Mouse (Mus musculus) left cerebral cortex, adult 2 months (tissue): ENCODE data around the gene Olfr320. TPM values are rescaled to one million over a fixed set of nuclear protein-coding genes. Genes with fewer than 3 reads are reported as not detected.
"Not testable (repeated sequence)": the region's sequence is repeated elsewhere in the genome, so short reads cannot be mapped to it uniquely, and the experiment has no call there.

Experiments used
- DNase-seq, 2 experiments: peaks; one replicate each; pipeline ENCODE4 v3.0.0; 2021 to 2022; ENCODE audit warnings: low spot score in 2 of 2, mixed read lengths in 1 of 2; ENCODE audit errors: extremely low spot score in 1 of 2
- H3K27ac ChIP-seq: fragments of 200-600 bp; 2 replicates; pipeline ENCODE4 v1.8.1; 2022
- H3K4me3 ChIP-seq: fragments of 200-600 bp; 2 replicates; pipeline ENCODE4 v1.8.1; 2022
- CTCF ChIP-seq: fragments of 200-600 bp; IDR thresholded peaks from 2 replicates; pipeline ENCODE4 v1.8.1; 2022; ENCODE audit warnings: antibody characterized with exemption, mild to moderate bottlenecking, moderate library complexity
- intact Hi-C: fragments of 180-260 bp; cut with DNase I; formaldehyde crosslinking; loops from one replicate; pipeline ENCODE4 v1.15.1; 2025
- total RNA-seq, 2 experiments: library from RNA; stranded (reverse); gene quantifications; 2 replicates each; pipeline ENCODE4 v1.2.3; 2021

Gene Olfr320
- total RNA-seq, 2 experiments from 2014 or later: not detected

- DNase-seq: no peak
- intact Hi-C loops: no loop called here
- no peak within 1 kb of the TSS for H3K4me3 ChIP-seq
- TF ChIP-seq CTCF: no peak
- H3K27ac ChIP-seq: no peak within 1 kb of the TSS
These were observed 18.0 kb downstream of the Olfr320 start, which contains the start of gene Olfr319 for GRCm38 (mm10) chr11:58698862-58699261. TSS of gene Olfr319 (plus strand) at chr11:58699162.

- intact Hi-C loops: no loop called here
- no peak for DNase-seq
- no peak overlapping the region for H3K4me3 ChIP-seq
- TF ChIP-seq CTCF: no peak
- H3K27ac ChIP-seq: no peak overlapping the region
These were observed 28.2 kb downstream of the Olfr320 start for GRCm38 (mm10) chr11:58709086-58709485.

DNA sequence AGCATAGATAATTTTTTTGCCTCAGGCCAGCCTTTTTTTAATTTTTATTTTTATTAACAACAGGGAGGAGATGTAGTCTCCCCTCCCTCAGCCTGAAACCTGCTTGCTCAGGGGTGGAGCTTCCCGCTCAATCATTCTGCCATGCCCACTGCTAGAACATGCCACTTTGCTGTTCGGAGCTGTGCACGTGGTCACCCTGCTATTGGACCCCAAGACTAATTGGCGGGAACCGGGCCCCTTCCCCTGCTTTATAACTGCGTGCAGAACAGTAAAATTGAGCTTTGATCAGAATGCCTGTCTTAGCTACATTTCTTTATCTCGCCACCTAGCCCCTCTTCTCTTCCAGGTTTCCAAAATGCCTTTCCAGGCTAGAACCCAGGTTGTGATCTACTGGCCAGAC is 36.8 kb downstream of the Olfr320 start:
- DNase-seq, H3K27ac ChIP-seq, H3K4me3 ChIP-seq, intact Hi-C loops: not testable (repeated sequence)

DNA sequence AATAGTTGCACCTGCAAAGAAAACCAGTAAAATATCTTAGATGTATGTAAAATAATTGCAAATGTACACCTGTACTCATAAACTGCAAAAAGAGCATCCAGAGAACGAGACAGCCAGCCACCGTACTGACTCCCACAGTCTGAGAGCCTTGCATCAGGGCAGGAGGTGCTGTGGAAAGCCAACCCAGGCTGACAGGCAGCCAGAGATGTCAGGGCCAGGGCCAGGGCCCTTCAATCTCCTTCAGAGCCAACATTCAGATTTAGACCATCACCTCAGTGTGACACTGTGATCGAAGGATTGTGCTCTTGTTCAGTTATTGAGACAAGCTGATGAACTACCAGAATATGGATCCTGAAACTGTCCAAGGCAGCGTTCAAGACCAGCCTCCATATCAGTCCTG is 38.8 kb downstream of the Olfr320 start:
- DNase-seq: no peak
- intact Hi-C loops: no loop called here
- H3K27ac ChIP-seq: no peak overlapping the region
- no peak overlapping the region for H3K4me3 ChIP-seq
- TF ChIP-seq CTCF: no peak

- no peak for DNase-seq
- no peak within 1 kb of the TSS for H3K27ac ChIP-seq
- no peak within 1 kb of the TSS for H3K4me3 ChIP-seq
- intact Hi-C loops: no loop called here
- no peak for TF ChIP-seq CTCF
These were observed 43.0 kb downstream of the Olfr320 start, which contains the start of gene Olfr318 for GRCm38 (mm10) chr11:58723914-58724313. TSS of gene Olfr318 (minus strand) at chr11:58724014.

DNA sequence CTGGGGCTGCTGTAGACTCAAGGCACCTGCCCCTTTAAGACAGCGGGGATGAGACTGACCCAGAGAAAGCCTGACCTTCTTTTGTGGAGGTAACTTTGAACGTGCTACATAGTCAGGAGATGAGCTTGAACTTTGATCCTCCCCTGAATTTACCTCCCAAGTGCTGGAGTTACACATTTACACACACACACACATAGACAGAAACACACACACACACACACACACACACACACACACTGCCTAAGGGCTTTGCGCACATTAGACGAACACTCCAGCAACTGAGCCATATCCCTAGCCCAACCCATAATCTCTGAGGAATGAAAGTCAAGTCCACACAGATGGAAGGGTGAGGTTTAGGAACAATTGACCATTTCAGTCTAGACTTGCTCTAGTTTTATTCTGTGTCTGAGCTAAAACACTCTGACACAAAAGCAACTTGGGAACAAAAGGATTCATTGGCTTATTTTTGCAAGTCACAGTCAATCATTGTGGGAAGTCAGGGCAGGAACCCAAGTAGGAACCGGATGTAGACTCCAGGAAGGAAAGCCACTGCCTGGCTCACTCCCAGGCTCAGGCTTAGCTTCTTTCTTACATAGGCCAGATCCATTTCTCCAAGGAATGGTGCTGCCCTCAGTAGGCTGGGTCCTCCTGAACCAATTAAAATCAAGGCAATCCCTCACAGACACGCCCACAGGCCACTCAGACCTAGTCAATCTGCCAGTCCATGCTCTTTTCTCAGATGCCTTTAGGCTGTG is 47.2 kb downstream of the Olfr320 start:
- intact Hi-C loops, H3K27ac ChIP-seq, H3K4me3 ChIP-seq, DNase-seq: not testable (repeated sequence)

GRCm38 (mm10) chr11:58733372-58733771 is 52.5 kb downstream of the Olfr320 start:
- no peak overlapping the region for H3K27ac ChIP-seq
- no peak for TF ChIP-seq CTCF
- no peak for DNase-seq
- intact Hi-C loops: no loop called here
- no peak overlapping the region for H3K4me3 ChIP-seq

Other genes with a start within 250 kb of the Olfr320 start
- not detected for gene Gm12253, start 248.5 kb upstream of the Olfr320 start, total RNA-seq
- gene Lypd9, start 228.2 kb upstream of the Olfr320 start, total RNA-seq: not detected
- not detected for gene Olfr30, start 218.8 kb upstream of the Olfr320 start, total RNA-seq
- gene Olfr332, start 188.5 kb upstream of the Olfr320 start, total RNA-seq: not detected
- not detected for gene Olfr331, start 178.5 kb upstream of the Olfr320 start, total RNA-seq
- not detected for gene Olfr330, start 146.3 kb upstream of the Olfr320 start, total RNA-seq
- not detected for gene Olfr329-ps, start 134.7 kb upstream of the Olfr320 start, total RNA-seq
- gene Olfr328, start 125.5 kb upstream of the Olfr320 start, total RNA-seq: under 1 TPM; 0.12 to 0.27 TPM
- gene Olfr224, start 110.5 kb upstream of the Olfr320 start, total RNA-seq: not detected
- not detected for gene Olfr325, start 103.4 kb upstream of the Olfr320 start, total RNA-seq
- gene Olfr324, start 86.0 kb upstream of the Olfr320 start, total RNA-seq: not detected
- not detected for gene 2210407C18Rik, start 65.0 kb upstream of the Olfr320 start, total RNA-seq
- gene Olfr323, start 50.6 kb upstream of the Olfr320 start, total RNA-seq: not detected
- not detected for gene Trim58, start 40.6 kb upstream of the Olfr320 start, total RNA-seq
- not detected for gene Olfr322, start 22.3 kb upstream of the Olfr320 start, total RNA-seq
- not detected for gene Olfr319, start 18.1 kb downstream of the Olfr320 start, total RNA-seq
- not detected for gene Olfr318, start 42.9 kb downstream of the Olfr320 start, total RNA-seq
- gene Olfr317, start 58.1 kb downstream of the Olfr320 start, total RNA-seq: under 1 TPM in 1 of 2 experiments, not detected in 1; 0.23 TPM
- 1 to 10 TPM; 1.2 to 1.4 TPM for gene Olfr316, start 71.6 kb downstream of the Olfr320 start, total RNA-seq
- gene Olfr315, start 92.1 kb downstream of the Olfr320 start, total RNA-seq: not detected
- gene Olfr314, start 101.9 kb downstream of the Olfr320 start, total RNA-seq: not detected
- 1 to 10 TPM; 1.4 to 3.5 TPM for gene Fam183b, start 120.9 kb downstream of the Olfr320 start, total RNA-seq
- gene Olfr313, start 133.9 kb downstream of the Olfr320 start, total RNA-seq: not detected
- under 1 TPM in 1 of 2 experiments, not detected in 1; 0.09 TPM for gene Olfr312, start 148.1 kb downstream of the Olfr320 start, total RNA-seq
- under 1 TPM in 1 of 2 experiments, not detected in 1; 0.26 TPM for gene Olfr311, start 158.2 kb downstream of the Olfr320 start, total RNA-seq
- gene Gm12258, start 166.1 kb downstream of the Olfr320 start, total RNA-seq: 10 to 100 TPM; 17.3 to 20.2 TPM
- 10 to 100 TPM; 10.9 to 11.5 TPM for gene 2810021J22Rik, start 186.1 kb downstream of the Olfr320 start, total RNA-seq
- 1 to 10 TPM; 8.2 to 9.0 TPM for gene Zfp39, start 223.1 kb downstream of the Olfr320 start, total RNA-seq
- not detected for gene Btnl10, start 236.8 kb downstream of the Olfr320 start, total RNA-seq